Mouse (Mus musculus): ENCODE data around the gene Unc93b1. TPM values are rescaled to one million over a fixed set of nuclear protein-coding genes. Genes with fewer than 3 reads are reported as not detected.

Unc93b1 gene
- polyA plus RNA-seq, 1 experiment from 2014 or later = 11.9 TPM

- H3K4me1 ChIP-seq (replicated peaks) = peaks cover 18% of the 10 kb centered on the region
- no peak overlapping the region for H3K4me2 ChIP-seq
- H3K27me3 ChIP-seq = 0 out of 2 replicates have a peak, but pooled peaks cover 3% of the 10 kb centered on the region
- H3K4me3 ChIP-seq = no peak overlapping the region
- WGBS = 63% methylated on average over 25 of the region's 25 CpGs
- H3K27ac ChIP-seq (replicated peaks) = no peak overlapping the region
- H3K36me3 ChIP-seq = peaks cover 5% of the 10 kb centered on the region
- ATAC-seq (ENCODE audit: low FRiP score, low read depth) = no peak
- H3K9me3 ChIP-seq = no peaks in the 10 kb centered on the region
- H3K9ac ChIP-seq = no peak overlapping the region
Measured at GRCm38 (mm10) chr19:3903648-3904362, 31.2 kb upstream of the Unc93b1 start.

GRCm38 (mm10) chr19:3904363-3904675 is 30.7 kb upstream of the Unc93b1 start:
- ATAC-seq (ENCODE audit: low FRiP score, low read depth) = no peak
- Histone ChIP-seq H3K27me3 (0 out of 2 replicates have a peak, but pooled peaks cover 3% of the 10 kb centered on the region), H3K4me3 (no peak overlapping the region), H3K36me3 (peaks cover 6% of the 10 kb centered on the region), H3K4me1 (replicated peaks) (peaks cover 18% of the 10 kb centered on the region), H3K9me3 (no peaks in the 10 kb centered on the region), H3K27ac (replicated peaks) (no peak overlapping the region), H3K9ac (no peak overlapping the region), H3K4me2 (0 out of 2 replicates have a peak overlapping the region, but pooled peaks have one; percentile 4)
- WGBS = 63% methylated on average over 10 of the region's 10 CpGs

- ATAC-seq (ENCODE audit: low FRiP score, low read depth) = no peak
- Histone ChIP-seq H3K27ac (replicated peaks) (peak overlapping the region; percentile 59), H3K4me2 (peak overlapping the region; percentile 74), H3K9ac (no peak overlapping the region), H3K4me1 (replicated peaks) (peaks cover 18% of the 10 kb centered on the region), H3K9me3 (no peaks in the 10 kb centered on the region), H3K27me3 (0 out of 2 replicates have a peak, but pooled peaks cover 3% of the 10 kb centered on the region), H3K4me3 (no peak overlapping the region; the same call in 1 of the 2 replicates), H3K36me3 (peaks cover 16% of the 10 kb centered on the region)
- WGBS = 61% methylated on average over 6 of the region's 6 CpGs
Measured at GRCm38 (mm10) chr19:3905261-3905969, 29.6 kb upstream of the Unc93b1 start.

GRCm38 (mm10) chr19:3906326-3906725 is 28.7 kb upstream of the Unc93b1 start:
- no peak for ATAC-seq (ENCODE audit: low FRiP score, low read depth)
- peaks cover 22% of the 10 kb centered on the region for H3K4me1 ChIP-seq (replicated peaks)
- 49% methylated on average over 10 of the region's 10 CpGs for WGBS
- peak overlapping the region; percentile 43 for H3K4me3 ChIP-seq
- H3K4me2 ChIP-seq = peak overlapping the region; percentile 74
- H3K9ac ChIP-seq = peak overlapping the region; percentile 51
- 0 out of 2 replicates have a peak, but pooled peaks cover 3% of the 10 kb centered on the region for H3K27me3 ChIP-seq
- H3K36me3 ChIP-seq = peaks cover 16% of the 10 kb centered on the region
- no peaks in the 10 kb centered on the region for H3K9me3 ChIP-seq
- H3K27ac ChIP-seq (replicated peaks) = 0 out of 2 replicates have a peak overlapping the region, but pooled peaks have one; percentile 16

- H3K9ac ChIP-seq = peak within 1 kb of the TSS; percentile 51
- 0 out of 2 replicates have a peak, but pooled peaks cover 3% of the 10 kb centered on the region for H3K27me3 ChIP-seq
- peak within 1 kb of the TSS; percentile 74 for H3K4me2 ChIP-seq
- H3K4me1 ChIP-seq (replicated peaks) = peaks cover 30% of the 10 kb centered on the region
- peak within 1 kb of the TSS; percentile 16; the same call in 1 of the 2 replicates for H3K27ac ChIP-seq (replicated peaks)
- no peaks in the 10 kb centered on the region for H3K9me3 ChIP-seq
- peak; percentile 72; the same call in 1 of the 2 replicates for ATAC-seq (ENCODE audit: low FRiP score, low read depth)
- peaks cover 16% of the 10 kb centered on the region for H3K36me3 ChIP-seq
- H3K4me3 ChIP-seq = peak within 1 kb of the TSS; percentile 43
- WGBS = 5% methylated on average over 36 of the region's 36 CpGs
Measured at GRCm38 (mm10) chr19:3906795-3907786, 27.9 kb upstream of the Unc93b1 start, which contains the start of gene Tcirg1. TSS of gene Tcirg1 (minus strand) at chr19:3907133.

- no peak overlapping the region for H3K4me3 ChIP-seq
- peak overlapping the region; percentile 74 for H3K4me2 ChIP-seq
- H3K36me3 ChIP-seq = peaks cover 16% of the 10 kb centered on the region
- 0 out of 2 replicates have a peak, but pooled peaks cover 3% of the 10 kb centered on the region for H3K27me3 ChIP-seq
- H3K9me3 ChIP-seq = no peaks in the 10 kb centered on the region
- 79% methylated on average over 8 of the region's 8 CpGs for WGBS
- H3K27ac ChIP-seq (replicated peaks) = no peak overlapping the region
- H3K9ac ChIP-seq = no peak overlapping the region
- no peak for ATAC-seq (ENCODE audit: low FRiP score, low read depth)
- H3K4me1 ChIP-seq (replicated peaks) = peaks cover 32% of the 10 kb centered on the region
Measured at GRCm38 (mm10) chr19:3907876-3908660, 26.9 kb upstream of the Unc93b1 start.

GRCm38 (mm10) chr19:3910206-3910605 is 24.8 kb upstream of the Unc93b1 start:
- Histone ChIP-seq H3K4me2 (no peak overlapping the region), H3K4me1 (replicated peaks) (peaks cover 40% of the 10 kb centered on the region), H3K27me3 (0 out of 2 replicates have a peak, but pooled peaks cover 3% of the 10 kb centered on the region), H3K9ac (no peak overlapping the region), H3K9me3 (no peaks in the 10 kb centered on the region), H3K36me3 (peaks cover 16% of the 10 kb centered on the region), H3K4me3 (no peak overlapping the region), H3K27ac (replicated peaks) (no peak overlapping the region)
- 81% methylated on average over 5 of the region's 5 CpGs for WGBS
- no peak for ATAC-seq (ENCODE audit: low FRiP score, low read depth)

GRCm38 (mm10) chr19:3912337-3913204 is 22.4 kb upstream of the Unc93b1 start, which contains the start of gene Ndufs8:
TSS of gene Ndufs8 (minus strand) at chr19:3912774.
- Histone ChIP-seq H3K4me3 (peak within 1 kb of the TSS; percentile 74), H3K4me2 (peak within 1 kb of the TSS; percentile 82), H3K27ac (replicated peaks) (peak within 1 kb of the TSS; percentile 90), H3K9ac (peak within 1 kb of the TSS; percentile 67), H3K9me3 (no peaks in the 10 kb centered on the region), H3K4me1 (replicated peaks) (peaks cover 24% of the 10 kb centered on the region), H3K27me3 (no peaks in the 10 kb centered on the region), H3K36me3 (peaks cover 16% of the 10 kb centered on the region)
- WGBS = under 1% methylated on average over 43 of the region's 43 CpGs
- ATAC-seq (ENCODE audit: low FRiP score, low read depth) = peak; percentile 98

GRCm38 (mm10) chr19:3913692-3914091 is 21.3 kb upstream of the Unc93b1 start:
- no peaks in the 10 kb centered on the region for H3K27me3 ChIP-seq
- peaks cover 12% of the 10 kb centered on the region; the same call in 1 of the 2 replicates for H3K36me3 ChIP-seq
- H3K4me2 ChIP-seq = peak overlapping the region; percentile 76
- 91% methylated on average over 8 of the region's 8 CpGs for WGBS
- no peak for ATAC-seq (ENCODE audit: low FRiP score, low read depth)
- H3K9me3 ChIP-seq = no peaks in the 10 kb centered on the region
- peaks cover 22% of the 10 kb centered on the region for H3K4me1 ChIP-seq (replicated peaks)
- H3K27ac ChIP-seq (replicated peaks) = peak overlapping the region; percentile 83
- peak overlapping the region; percentile 16; the same call in 1 of the 2 replicates for H3K9ac ChIP-seq
- peak overlapping the region; percentile 74 for H3K4me3 ChIP-seq

- Histone ChIP-seq H3K9ac (no peak overlapping the region), H3K27ac (replicated peaks) (no peak overlapping the region), H3K36me3 (peaks cover 8% of the 10 kb centered on the region; the same call in 1 of the 2 replicates), H3K4me3 (no peak overlapping the region), H3K27me3 (no peaks in the 10 kb centered on the region), H3K4me2 (no peak overlapping the region), H3K4me1 (replicated peaks) (peaks cover 22% of the 10 kb centered on the region), H3K9me3 (no peaks in the 10 kb centered on the region)
- no peak for ATAC-seq (ENCODE audit: low FRiP score, low read depth)
- WGBS = 91% methylated on average over 5 of the region's 5 CpGs
Measured at GRCm38 (mm10) chr19:3914535-3914934, 20.5 kb upstream of the Unc93b1 start.
